Mouse (Mus musculus): ENCODE results near the gene Sorcs3.

DNA sequence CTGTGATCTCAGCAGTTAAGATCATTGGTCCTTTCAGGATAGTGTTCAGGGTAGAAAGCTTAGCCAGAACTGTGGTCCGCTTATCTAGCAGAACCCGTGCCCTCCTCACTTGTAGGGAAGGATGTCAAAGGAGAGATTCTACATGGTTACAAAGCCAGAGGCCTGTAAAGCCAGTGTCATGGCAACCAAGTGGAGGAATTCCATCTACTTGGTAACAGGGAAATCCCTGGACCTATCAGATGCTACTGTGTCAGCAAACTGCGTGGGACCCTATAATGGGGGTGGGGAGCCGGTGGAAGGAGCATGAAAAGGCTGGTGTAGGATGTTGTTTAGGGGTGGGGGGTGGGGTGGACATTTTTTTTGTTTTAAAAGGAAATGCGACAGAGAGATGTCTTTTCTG lies 57.9 kb downstream of the Sorcs3 start:
- TF ChIP-seq POLR2A (IDR thresholded peaks at IDR 0.05; ENCODE audit: low read depth, low read length) (no peak), CTCF (IDR thresholded peaks at IDR 0.05; ENCODE audit: borderline replicate concordance, insufficient read depth, low read length) (no peak)

Measured in embryonic fibroblast, embryonic 13.5 days (primary cell).